Mouse (Mus musculus): ENCODE results near the gene Tut1. TPM values are rescaled to one million over a fixed set of nuclear protein-coding genes. Genes with fewer than 3 reads are reported as not detected.

Gene Tut1
- total and polyA plus RNA-seq, 3 experiments, result 54.6 to 68.2 TPM; not detected in 1

GRCm38 (mm10) chr19:8953135-8954039 is at the start of gene Tut1 (continued):
- no peak for TF ChIP-seq CTCF (IDR thresholded peaks at IDR 0.05 in 2 of 3, conservative IDR thresholded peaks at IDR 0.05 in 1 of 3; ENCODE audit: control insufficient read depth in 1 of 3, insufficient read depth in 1 of 3, low read depth in 2 of 3, low read length in 3 of 3, poor library complexity in 1 of 3, severe bottlenecking in 1 of 3)
- peak; percentile 92 for TF ChIP-seq MAX (IDR thresholded peaks at IDR 0.05; ENCODE audit: low read length)
- no peak for TF ChIP-seq GABPA (IDR thresholded peaks at IDR 0.05; ENCODE audit: low read depth, low read length)
- no peak; the same call in 1 of the 2 replicates for TF ChIP-seq UBTF (IDR thresholded peaks at IDR 0.05; ENCODE audit: borderline replicate concordance, insufficient read depth, low read depth, low read length)
- peak; percentile 91 for TF ChIP-seq NELFE (IDR thresholded peaks at IDR 0.05; ENCODE audit: low read depth, low read length)

DNA sequence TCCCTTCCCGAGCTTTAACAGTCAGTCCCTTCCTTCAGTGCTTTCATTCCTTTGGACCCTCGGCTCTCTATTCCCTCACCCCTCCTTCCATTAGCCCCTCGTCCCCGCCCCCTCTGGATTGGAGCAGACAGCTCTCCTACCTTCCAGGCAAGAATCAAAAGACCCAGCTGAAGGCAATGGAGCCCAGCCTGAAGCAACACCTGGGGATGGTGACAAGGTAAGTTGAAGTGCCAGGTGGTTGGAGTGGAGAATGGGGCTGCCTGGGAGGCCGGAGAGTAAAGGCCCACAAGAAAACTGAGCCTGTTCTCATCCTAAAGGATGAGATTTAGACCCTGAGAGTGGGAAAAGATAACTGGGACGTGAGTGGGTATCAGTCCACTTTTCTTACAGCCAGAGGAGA is 45.1 kb upstream of the Tut1 start:
- H3K9ac ChIP-seq (ENCODE audit: control insufficient read depth, low read depth, low read length, poor library complexity, severe bottlenecking), result no peak overlapping the region
- DNase-seq (ENCODE audit: low read depth, low spot score), result no peak
- TF ChIP-seq NELFE (IDR thresholded peaks at IDR 0.05; ENCODE audit: low read depth, low read length) (no peak), ZMIZ1 (IDR thresholded peaks at IDR 0.05; ENCODE audit: low read depth, low read length) (no peak), ETS1 (IDR thresholded peaks at IDR 0.05; ENCODE audit: low read depth, low read length) (no peak)

GRCm38 (mm10) chr19:8911810-8912209 is 41.8 kb upstream of the Tut1 start:
- no peak overlapping the region for H3K9ac ChIP-seq (ENCODE audit: control insufficient read depth, low read depth, low read length, poor library complexity, severe bottlenecking)
- DNase-seq (ENCODE audit: low read depth, low spot score), result no peak
- no peaks in the 10 kb centered on the region for H3K9me3 ChIP-seq (replicated peaks; ENCODE audit: insufficient read depth, low read length)
- no peaks in the 10 kb centered on the region for H3K4me1 ChIP-seq (ENCODE audit: control insufficient read depth in 1 of 2, insufficient read depth in 2 of 2, low read length in 2 of 2)
- no peak overlapping the region for H3K27ac ChIP-seq (ENCODE audit: control insufficient read depth, low read depth, low read length)
- H3K79me2 ChIP-seq (ENCODE audit: control insufficient read depth, insufficient read depth, low read length, poor library complexity), result no peaks in the 10 kb centered on the region
- TF ChIP-seq MEF2A (IDR thresholded peaks at IDR 0.05; ENCODE audit: extremely low read depth, insufficient replicate concordance, low read depth, low read length, poor library complexity, severe bottlenecking) (no peak), GATA1 (IDR thresholded peaks at IDR 0.05; ENCODE audit: low read depth, low read length) (no peak), TAL1 (IDR thresholded peaks at IDR 0.05; ENCODE audit: low read length) (no peak), USF2 (IDR thresholded peaks at IDR 0.05; ENCODE audit: borderline replicate concordance in 1 of 2, insufficient read depth in 1 of 2, low read depth in 1 of 2, low read length in 2 of 2) (no peak), BHLHE40 (IDR thresholded peaks at IDR 0.05; ENCODE audit: borderline replicate concordance, low read depth, low read length) (no peak), MXI1 (IDR thresholded peaks at IDR 0.05; ENCODE audit: low read depth, low read length) (no peak)
- no peaks in the 10 kb centered on the region for H3K27me3 ChIP-seq (ENCODE audit: control insufficient read depth in 1 of 2, insufficient read depth in 2 of 2, low read length in 2 of 2)
- H3K36me3 ChIP-seq (ENCODE audit: control insufficient read depth in 1 of 2, insufficient read depth in 2 of 2, low read length in 2 of 2), result peaks cover 0 to 30% of the 10 kb centered on the region in 2 experiments; a peak in 2 of 4 replicates
- H3K4me3 ChIP-seq (ENCODE audit: control insufficient read depth in 1 of 2, insufficient read depth in 1 of 2, low read depth in 2 of 2, low read length in 2 of 2), result no peak overlapping the region

More for the DNA sequence above, 45.1 kb upstream of the Tut1 start:
- no peaks in the 10 kb centered on the region for H3K9me3 ChIP-seq (replicated peaks; ENCODE audit: insufficient read depth, low read length)
- H3K79me2 ChIP-seq (ENCODE audit: control insufficient read depth, insufficient read depth, low read length, poor library complexity), result no peaks in the 10 kb centered on the region
- H3K4me3 ChIP-seq (ENCODE audit: control insufficient read depth in 1 of 2, insufficient read depth in 1 of 2, low read depth in 2 of 2, low read length in 2 of 2), result no peak overlapping the region
- H3K4me1 ChIP-seq (ENCODE audit: control insufficient read depth in 1 of 2, insufficient read depth in 2 of 2, low read length in 2 of 2), result no peaks in the 10 kb centered on the region
- H3K36me3 ChIP-seq (ENCODE audit: control insufficient read depth in 1 of 2, insufficient read depth in 2 of 2, low read length in 2 of 2), result peaks cover 0 to 28% of the 10 kb centered on the region in 2 experiments; a peak in 2 of 4 replicates
- no peaks in the 10 kb centered on the region for H3K27me3 ChIP-seq (ENCODE audit: control insufficient read depth in 1 of 2, insufficient read depth in 2 of 2, low read length in 2 of 2)
- no peak overlapping the region for H3K27ac ChIP-seq (ENCODE audit: control insufficient read depth, low read depth, low read length)

All from MEL (cell line).